15 mouse cellular contexts compared by ENCODE assay signal in genomic region chr5:76321249-76322196, GRCm38 (mm10). TPM values are rescaled to one million over a fixed set of nuclear protein-coding genes. Genes with fewer than 3 reads are reported as not detected.
DNase-seq lines count a peak whose midpoint lies in the region; ATAC-seq and TF ChIP-seq lines count a peak whose summit lies in the region.
"Had no signal": no experiment of that assay in that cellular context is flagged by ENCODE, and none has a peak within 500 bp of the region (broad histone marks: within the 10 kb centered on the region; RNA-seq: fewer than 3 reads in every experiment).

No protein-coding gene starts in this region.

- no peak overlapping the region for H3K4me3 ChIP-seq in hindbrain, postnatal 0 days (ENCODE audit: low read length)
- no peak overlapping the region for H3K4me3 ChIP-seq in hindbrain, embryonic 13.5 days
- no peak overlapping the region for H3K4me3 ChIP-seq in lung, postnatal 0 days (ENCODE audit: low read depth, low read length)
- H3K4me3 ChIP-seq: embryonic facial prominence, embryonic 12.5 days; heart, embryonic 12.5 days; hindbrain, embryonic 15.5 days had no signal

- no peak overlapping the region for H3K4me2 ChIP-seq in hindbrain, postnatal 0 days (ENCODE audit: low read depth, low read length)
- H3K4me2 ChIP-seq in hindbrain, embryonic 13.5 days = no peak overlapping the region
- no peak overlapping the region for H3K4me2 ChIP-seq in lung, postnatal 0 days (replicated peaks; ENCODE audit: low read depth, low read length)
- H3K4me2 ChIP-seq: embryonic facial prominence, embryonic 12.5 days; heart, embryonic 12.5 days; hindbrain, embryonic 15.5 days had no signal

- H3K27ac ChIP-seq in hindbrain, postnatal 0 days = no peak overlapping the region
- H3K27ac ChIP-seq in hindbrain, embryonic 13.5 days = no peak overlapping the region
- peak overlapping the region; percentile 20; the same call in 1 of the 2 replicates for H3K27ac ChIP-seq in lung, postnatal 0 days (ENCODE audit: low read length)
- H3K27ac ChIP-seq: embryonic facial prominence, embryonic 12.5 days; hindbrain, embryonic 15.5 days had no signal

- TF ChIP-seq EP300 in lung, postnatal 0 days (IDR thresholded peaks at IDR 0.05) = peak; percentile 37; the same call in 1 of the 2 replicates

- H3K36me3 ChIP-seq in hindbrain, postnatal 0 days (ENCODE audit: insufficient read depth, low read length) = no peaks in the 10 kb centered on the region
- H3K36me3 ChIP-seq in hindbrain, embryonic 13.5 days = no peaks in the 10 kb centered on the region
- H3K36me3 ChIP-seq in lung, postnatal 0 days (ENCODE audit: insufficient read depth, low read length) = no peaks in the 10 kb centered on the region
- H3K36me3 ChIP-seq: embryonic facial prominence, embryonic 12.5 days; heart, embryonic 12.5 days; hindbrain, embryonic 15.5 days had no signal

- ATAC-seq in hindbrain, postnatal 0 days = no peak
- ATAC-seq in hindbrain, embryonic 13.5 days (ENCODE audit: low FRiP score) = no peak
- ATAC-seq in lung, postnatal 0 days = peak; percentile 90

- no peaks in the 10 kb centered on the region; the same call in 1 of the 2 replicates for H3K4me1 ChIP-seq in hindbrain, postnatal 0 days (ENCODE audit: insufficient read depth, low read length)
- H3K4me1 ChIP-seq in hindbrain, embryonic 13.5 days (replicated peaks) = peaks cover 5% of the 10 kb centered on the region; the same call in 1 of the 2 replicates
- no peaks in the 10 kb centered on the region; the same call in 1 of the 2 replicates for H3K4me1 ChIP-seq in lung, postnatal 0 days (ENCODE audit: insufficient read depth, low read depth, low read length)
- H3K4me1 ChIP-seq: heart, embryonic 12.5 days had no signal

- no peaks in the 10 kb centered on the region for H3K9me3 ChIP-seq in hindbrain, postnatal 0 days (ENCODE audit: low read length)
- H3K9me3 ChIP-seq in hindbrain, embryonic 13.5 days = no peaks in the 10 kb centered on the region
- no peaks in the 10 kb centered on the region for H3K9me3 ChIP-seq in lung, postnatal 0 days (ENCODE audit: low read length)
- H3K9me3 ChIP-seq: embryonic facial prominence, embryonic 12.5 days; heart, embryonic 12.5 days; hindbrain, embryonic 15.5 days had no signal

- TF ChIP-seq CTCF in hindbrain, postnatal 0 days (IDR thresholded peaks at IDR 0.05; ENCODE audit: low read depth) = no peak
- TF ChIP-seq CTCF in lung, postnatal 0 days (IDR thresholded peaks at IDR 0.05) = no peak

- peak; percentile 31 for DNase-seq in hindbrain, postnatal 0 days (ENCODE audit: low spot score)
- DNase-seq in ES-CJ7 (ENCODE audit: low read depth, low spot score) = peak; percentile 96
- DNase-seq in brain, adult 2 months (ENCODE audit: low read depth, low spot score) = peak; percentile 33
- peak; percentile 84 for DNase-seq in lung, postnatal 0 days (ENCODE audit: low spot score)
- no peak for DNase-seq in spleen, postnatal 4 days (ENCODE audit: low spot score in 2 of 2)
- DNase-seq in cerebellum, postnatal 4 days (ENCODE audit: low spot score in 2 of 2) = no peak
- DNase-seq in thymus, postnatal 14 days = no peak
- DNase-seq: thymus, adult 18-20 months had no signal

- H3K27me3 ChIP-seq in hindbrain, postnatal 0 days (ENCODE audit: insufficient read depth, low read length) = no peaks in the 10 kb centered on the region
- H3K27me3 ChIP-seq in hindbrain, embryonic 13.5 days = no peaks in the 10 kb centered on the region
- H3K27me3 ChIP-seq in lung, postnatal 0 days (replicated peaks; ENCODE audit: insufficient read depth, low read length) = no peaks in the 10 kb centered on the region
- H3K27me3 ChIP-seq: heart, embryonic 12.5 days; hindbrain, embryonic 15.5 days had no signal

- 26% methylated on average over 11 of the region's 11 CpGs for WGBS in hindbrain, postnatal 0 days
- WGBS in hindbrain, embryonic 13.5 days = 12% methylated on average over 11 of the region's 11 CpGs
- WGBS in lung, postnatal 0 days = 44% methylated on average over 11 of the region's 11 CpGs

- H3K9ac ChIP-seq in hindbrain, postnatal 0 days (replicated peaks; ENCODE audit: low read length) = no peak overlapping the region
- H3K9ac ChIP-seq in hindbrain, embryonic 13.5 days = no peak overlapping the region
- no peak overlapping the region for H3K9ac ChIP-seq in lung, postnatal 0 days (replicated peaks; ENCODE audit: low read depth)
- H3K9ac ChIP-seq: embryonic facial prominence, embryonic 12.5 days; heart, embryonic 12.5 days; hindbrain, embryonic 15.5 days had no signal

RNA-seq across cellular contexts. Expression of gene Pdcl2, which starts 9.4 kb away (rescaled TPM):
- total RNA-seq in hindbrain, postnatal 0 days (2014; rRNA removed) = not detected in 2 replicates
- not detected in 2 replicates for polyA plus RNA-seq in hindbrain, postnatal 0 days (2015; fragmentation: Nextera tagmentation; extraction: Ambion mirVana)
- not detected in 2 replicates for polyA plus RNA-seq in hindbrain, embryonic 13.5 days (2015; fragmentation: Nextera tagmentation; extraction: Ambion mirVana)
- polyA plus RNA-seq in lung, postnatal 0 days (2015; fragmentation: Nextera tagmentation; extraction: Ambion mirVana) = not detected in 2 replicates
- total RNA-seq: left cerebral cortex, adult 18-20 months; liver, adult 2 months had no signal
- polyA plus RNA-seq: embryonic facial prominence, embryonic 12.5 days; heart, embryonic 12.5 days; hindbrain, embryonic 15.5 days; kidney, embryonic 16.5 days; liver, adult 2 months had no signal

RNA-seq across cellular contexts. Expression of gene Clock, which starts 16.9 kb away (rescaled TPM):
- total RNA-seq in hindbrain, postnatal 0 days (2014; rRNA removed) = 23.0 and 23.3 TPM in 2 replicates
- 11.2 and 11.4 TPM in 2 replicates for polyA plus RNA-seq in hindbrain, postnatal 0 days (2015; fragmentation: Nextera tagmentation; extraction: Ambion mirVana)
- 14.5 and 15.6 TPM in 2 replicates for polyA plus RNA-seq in hindbrain, embryonic 13.5 days (2015; fragmentation: Nextera tagmentation; extraction: Ambion mirVana)
- polyA plus RNA-seq in lung, postnatal 0 days (2015; fragmentation: Nextera tagmentation; extraction: Ambion mirVana) = 11.4 and 11.5 TPM in 2 replicates

RNA-seq across cellular contexts. Expression of gene Nmu, which starts 42.1 kb away (rescaled TPM):
- total RNA-seq in hindbrain, postnatal 0 days (2014; rRNA removed) = 1.1 TPM in 1 of 2 replicates, not detected in the other
- polyA plus RNA-seq in hindbrain, postnatal 0 days (2015; fragmentation: Nextera tagmentation; extraction: Ambion mirVana) = 2.3 and 2.7 TPM in 2 replicates
- 0.56 and 1.5 TPM in 2 replicates for polyA plus RNA-seq in hindbrain, embryonic 13.5 days (2015; fragmentation: Nextera tagmentation; extraction: Ambion mirVana)
- 0.29 TPM in 2 replicates for polyA plus RNA-seq in lung, postnatal 0 days (2015; fragmentation: Nextera tagmentation; extraction: Ambion mirVana)
- total RNA-seq: left cerebral cortex, adult 18-20 months; liver, adult 2 months had no signal
- polyA plus RNA-seq: heart, embryonic 12.5 days; kidney, embryonic 16.5 days; liver, adult 2 months had no signal

Comparison
In these comparisons a context has a peak if more than half of its experiments do, and no peak if none do; other contexts are left out.
1. DNase-seq: peak in hindbrain, postnatal 0 days (single experiment), ES-CJ7 (single experiment), brain, adult 2 months (single experiment) and lung, postnatal 0 days (single experiment); none in spleen, postnatal 4 days (0 of 2), cerebellum, postnatal 4 days (0 of 2) and thymus, postnatal 14 days (single experiment).